Mouse (Mus musculus): ENCODE results near the gene Dmkn. TPM values are rescaled to one million over a fixed set of nuclear protein-coding genes. Genes with fewer than 3 reads are reported as not detected.
A peak's percentile ranks its signal among the peaks of the same experiment; 100 is the strongest.

Dmkn gene
- total RNA-seq, 2 experiments from 2014 or later, result 0.56 to 1.00 TPM

DNA sequence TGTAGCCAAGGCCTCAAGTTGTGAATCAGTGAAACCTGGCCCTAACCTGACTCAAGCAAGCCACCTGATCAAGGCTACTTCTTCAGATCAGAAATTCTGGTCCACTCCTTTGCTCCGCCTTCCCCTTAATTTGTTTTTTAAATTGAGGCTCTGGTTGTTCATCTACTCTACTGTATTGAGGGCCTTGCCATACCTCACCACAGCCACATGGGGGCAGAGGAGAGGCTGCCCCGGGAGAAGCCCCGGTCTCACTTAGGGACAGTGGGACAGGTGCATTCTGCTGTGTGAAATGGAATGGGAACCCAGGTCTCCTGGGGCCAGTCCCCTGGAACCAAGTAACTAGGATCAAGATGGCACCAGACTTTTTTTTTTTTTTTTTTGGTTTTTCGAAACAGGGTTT is 18.2 kb downstream of the Dmkn start:
- H3K4me3 ChIP-seq, result no peak overlapping the region
- no peak for DNase-seq (ENCODE audit: low spot score in 2 of 2)
- peak; percentile 70 for TF ChIP-seq CTCF (conservative IDR thresholded peaks at IDR 0.05)
- no peak overlapping the region for H3K27ac ChIP-seq

DNA sequence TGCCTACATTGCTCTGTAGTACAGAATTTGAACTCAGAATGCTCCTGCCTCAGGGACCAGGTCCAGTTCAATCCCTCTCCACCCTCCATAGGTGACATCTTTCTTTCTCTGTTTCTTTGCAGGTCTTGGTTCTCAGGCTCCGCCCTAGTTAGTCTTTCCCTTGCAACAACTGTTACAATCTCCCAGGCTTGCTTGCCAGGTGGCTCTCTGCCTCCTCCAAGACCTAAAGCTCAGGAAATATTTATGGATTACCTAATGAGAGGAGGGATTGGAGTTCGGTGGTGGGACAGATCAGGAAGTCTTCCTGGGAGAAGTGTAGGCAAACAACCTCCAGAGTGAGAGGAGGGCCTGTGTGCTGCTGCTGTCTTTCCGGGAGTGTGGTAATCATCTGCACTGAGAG is 19.1 kb downstream of the Dmkn start:
- DNase-seq (ENCODE audit: low spot score in 2 of 2), result no peak
- no peak for TF ChIP-seq CTCF (conservative IDR thresholded peaks at IDR 0.05)
- Histone ChIP-seq H3K27ac (no peak overlapping the region), H3K4me3 (no peak overlapping the region)

DNA sequence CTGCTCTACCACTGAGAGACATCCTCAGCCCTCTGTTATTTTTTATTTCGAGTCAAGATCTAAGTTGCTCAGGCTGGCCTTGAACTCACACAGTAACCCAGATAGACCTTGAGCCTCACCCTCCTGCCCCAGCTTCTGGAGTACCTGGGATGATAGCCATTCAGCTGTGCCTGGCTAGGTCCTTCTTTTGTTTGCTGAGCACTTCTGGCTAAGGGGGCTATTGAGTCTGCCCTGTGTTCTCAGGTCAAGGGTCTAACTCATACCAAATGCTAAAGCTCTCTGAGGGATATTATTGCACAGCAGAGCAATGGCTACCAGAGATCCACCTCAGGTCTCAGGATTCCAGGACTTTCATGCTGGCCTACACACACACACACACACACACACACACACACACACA is 21.6 kb downstream of the Dmkn start:
- TF ChIP-seq CTCF (conservative IDR thresholded peaks at IDR 0.05), result no peak
- no peak for DNase-seq (ENCODE audit: low spot score in 2 of 2)
- H3K4me3 ChIP-seq, result no peak overlapping the region
- no peak overlapping the region for H3K27ac ChIP-seq

DNA sequence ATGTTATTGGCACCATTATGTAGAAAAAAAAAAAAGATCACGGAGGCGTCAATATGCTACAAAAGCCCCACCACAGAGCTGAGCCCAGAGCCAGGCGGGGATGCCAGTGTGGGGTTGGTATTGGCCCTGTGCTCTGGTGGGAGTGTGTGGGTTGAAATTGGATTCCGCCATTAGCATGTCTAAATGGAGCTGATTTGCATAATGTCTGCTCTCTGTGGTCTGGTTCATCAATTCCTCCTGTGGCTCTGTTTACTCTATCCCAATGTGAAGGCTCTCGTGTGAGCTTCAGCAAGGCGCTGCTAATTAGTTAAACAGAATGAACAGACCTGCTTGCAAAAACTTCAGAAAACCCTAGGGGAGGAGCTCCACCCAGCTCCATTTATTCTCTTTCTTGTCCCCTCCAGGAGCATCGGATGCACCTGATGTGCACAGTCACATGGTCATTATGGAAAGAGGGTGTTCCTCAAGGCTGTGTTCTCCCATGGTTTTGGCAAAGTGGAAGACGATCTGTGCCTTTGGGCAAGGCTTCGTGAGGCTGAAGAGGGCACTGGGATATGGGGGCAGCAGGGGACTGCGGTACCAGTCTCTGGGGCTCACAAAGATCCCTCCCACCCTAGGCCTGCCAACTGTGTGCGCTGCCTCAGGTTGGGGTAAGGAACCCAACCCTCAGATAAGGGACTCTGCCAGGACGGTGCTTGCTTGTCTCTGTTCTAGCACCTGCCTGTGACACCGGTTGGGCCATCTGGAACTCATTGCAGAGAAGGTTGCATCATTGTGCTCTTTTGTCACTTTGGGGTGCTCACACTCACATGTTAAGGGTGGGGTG is 22.4 kb downstream of the Dmkn start:
- peak; percentile 55 to 77 for DNase-seq (ENCODE audit: low spot score in 2 of 2)
- Histone ChIP-seq H3K27ac (no peak overlapping the region), H3K4me3 (no peak overlapping the region)
- TF ChIP-seq CTCF (conservative IDR thresholded peaks at IDR 0.05), result no peak

DNA sequence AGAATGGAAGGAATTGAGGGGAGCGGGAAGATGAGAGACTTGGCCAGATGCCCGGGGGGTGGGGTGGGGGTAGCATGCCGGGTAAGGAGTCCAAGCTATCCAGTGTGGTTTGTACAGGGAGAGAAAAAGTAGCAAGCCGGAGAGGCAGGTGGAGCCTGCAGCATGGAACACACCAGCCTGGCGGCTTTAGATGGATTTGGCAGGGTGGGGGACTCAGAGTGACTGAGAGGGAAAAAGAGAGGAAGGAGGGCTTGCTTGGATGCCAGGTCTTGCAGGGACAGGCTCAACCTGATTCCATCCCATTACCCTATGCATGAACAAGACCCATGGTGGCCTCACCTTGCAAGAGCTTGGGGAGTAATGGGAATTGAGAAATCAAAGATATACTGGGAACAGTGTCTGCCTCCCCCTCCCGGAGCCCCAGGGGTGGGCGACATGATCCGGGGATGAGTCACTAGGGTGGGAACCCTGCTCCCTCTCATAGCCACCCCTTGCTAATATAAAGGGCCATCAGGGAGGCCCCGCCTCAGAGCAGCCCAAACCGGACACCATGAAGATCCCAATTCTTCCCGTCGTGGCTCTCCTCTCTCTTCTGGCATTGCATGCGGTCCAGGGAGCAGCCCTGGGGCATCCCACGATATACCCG is 23.9 kb downstream of the Dmkn start, which contains the start of gene Krtdap:
TSS of gene Krtdap (plus strand) at position 520 of the 646 bp plus-strand sequence.
- DNase-seq (ENCODE audit: low spot score in 2 of 2), result no peak
- Histone ChIP-seq H3K27ac (no peak within 1 kb of the TSS), H3K4me3 (no peak within 1 kb of the TSS)
- no peak for TF ChIP-seq CTCF (conservative IDR thresholded peaks at IDR 0.05)

DNA sequence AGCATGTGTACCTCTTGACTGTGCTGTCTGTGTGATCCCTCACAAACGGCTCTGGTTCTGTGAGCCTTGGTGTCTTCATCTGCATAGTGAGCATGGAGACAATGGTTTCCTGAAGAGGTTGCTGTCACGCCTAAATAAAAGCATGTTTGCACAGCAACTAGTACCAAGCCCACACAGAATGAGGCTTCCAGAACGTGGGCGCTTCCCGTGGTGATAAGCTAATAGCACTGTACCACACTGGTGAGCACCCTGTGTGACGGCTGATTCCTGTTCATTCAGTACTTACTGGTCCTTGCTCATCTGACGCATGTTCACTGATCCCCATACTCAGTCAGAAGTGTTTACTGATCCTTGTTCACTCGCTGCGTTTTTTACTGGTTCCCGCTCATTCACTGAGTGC is 26.6 kb downstream of the Dmkn start:
- no peak for TF ChIP-seq CTCF (conservative IDR thresholded peaks at IDR 0.05)
- peak; percentile 20 to 23 for DNase-seq (ENCODE audit: low spot score in 2 of 2)
- no peak overlapping the region for H3K27ac ChIP-seq
- H3K4me3 ChIP-seq, result no peak overlapping the region

DNA sequence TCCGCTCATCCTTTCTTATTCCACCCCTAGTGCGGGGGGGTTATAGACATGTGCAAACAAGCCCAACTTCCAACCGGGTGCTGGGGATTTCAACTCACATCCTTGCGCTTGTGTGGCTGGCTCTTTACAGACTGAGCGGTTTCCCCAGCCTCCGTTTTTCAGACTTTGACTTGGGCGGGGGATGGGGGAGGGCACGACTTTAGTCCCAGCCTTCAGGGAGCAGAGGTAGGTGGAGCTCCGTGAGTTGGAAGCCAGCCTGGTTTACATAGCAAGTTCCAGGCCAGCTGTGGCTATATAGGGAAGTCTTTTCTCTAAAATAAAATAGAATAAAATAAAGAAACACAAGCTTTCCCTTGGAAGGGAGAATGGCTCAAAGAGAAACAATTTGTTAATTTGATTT is 28.4 kb downstream of the Dmkn start:
- Histone ChIP-seq H3K27ac (no peak overlapping the region), H3K4me3 (no peak overlapping the region)
- no peak for TF ChIP-seq CTCF (conservative IDR thresholded peaks at IDR 0.05)
- no peak for DNase-seq (ENCODE audit: low spot score in 2 of 2)

DNA sequence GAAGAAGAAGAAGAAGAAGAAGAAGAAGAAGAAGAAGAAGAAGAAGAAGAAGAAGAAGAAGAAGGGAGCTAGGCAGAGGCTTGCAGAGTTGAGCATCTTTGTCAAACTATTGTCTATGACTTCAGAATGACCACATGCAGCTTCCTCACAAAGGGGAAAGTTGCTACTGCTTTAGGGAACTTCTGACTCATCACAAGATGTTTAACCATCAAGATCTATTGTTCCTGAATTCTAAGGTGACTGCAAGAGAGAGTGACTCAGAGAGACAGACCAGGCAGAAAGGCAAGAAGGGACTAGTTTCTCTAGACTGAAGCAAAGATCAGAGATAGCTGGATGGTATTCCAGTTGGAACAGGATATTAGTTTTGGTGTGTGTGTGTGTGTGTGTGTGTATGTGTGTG is 31.4 kb downstream of the Dmkn start:
- DNase-seq (ENCODE audit: low spot score in 2 of 2), result no peak
- Histone ChIP-seq H3K4me3 (no peak overlapping the region), H3K27ac (no peak overlapping the region)
- TF ChIP-seq CTCF (conservative IDR thresholded peaks at IDR 0.05), result no peak

DNA sequence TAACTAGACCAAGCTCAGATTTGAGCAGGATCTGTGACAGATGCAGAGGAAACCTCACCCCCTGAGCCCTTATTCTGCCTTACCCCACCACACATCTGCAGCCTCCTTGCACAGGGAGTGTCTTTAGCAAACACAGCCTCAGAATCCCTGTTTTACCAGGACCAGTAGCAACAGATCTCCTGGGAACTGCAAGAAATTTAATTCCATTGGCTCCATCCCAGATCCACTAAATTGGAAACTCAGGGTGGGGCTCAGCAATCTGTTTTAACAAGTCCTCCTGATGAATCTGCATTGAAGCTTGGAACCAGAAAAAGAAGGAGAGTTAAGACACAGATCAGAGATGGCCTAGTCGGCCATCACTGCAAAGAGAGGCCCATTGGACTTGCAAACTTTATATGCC is 33.2 kb downstream of the Dmkn start:
- Histone ChIP-seq H3K4me3 (no peak overlapping the region), H3K27ac (no peak overlapping the region)
- TF ChIP-seq CTCF (conservative IDR thresholded peaks at IDR 0.05), result no peak
- peak; percentile 28 to 51 for DNase-seq (ENCODE audit: low spot score in 2 of 2)

DNA sequence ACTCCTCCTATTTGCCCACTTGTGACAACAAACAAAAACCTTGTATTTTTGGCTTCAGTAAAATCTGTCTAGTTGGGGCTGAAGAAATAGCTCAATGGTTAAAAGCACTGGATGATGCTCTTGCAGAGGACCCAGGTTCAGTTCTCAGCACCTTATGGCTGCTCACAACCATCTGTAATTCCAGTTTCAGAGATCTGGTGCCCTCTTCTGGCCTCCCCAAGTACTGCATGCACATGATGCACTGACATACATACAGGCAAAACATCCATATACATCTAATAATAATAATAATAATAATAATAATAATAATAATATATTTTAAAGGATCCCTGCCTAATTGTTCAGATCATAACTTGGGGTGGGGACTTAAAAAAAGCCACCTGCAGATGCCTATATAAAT is 37.1 kb downstream of the Dmkn start:
- peak; percentile 35 for TF ChIP-seq CTCF (conservative IDR thresholded peaks at IDR 0.05)
- H3K4me3 ChIP-seq, result no peak overlapping the region
- H3K27ac ChIP-seq, result no peak overlapping the region
- DNase-seq (ENCODE audit: low spot score in 2 of 2), result no peak

DNA sequence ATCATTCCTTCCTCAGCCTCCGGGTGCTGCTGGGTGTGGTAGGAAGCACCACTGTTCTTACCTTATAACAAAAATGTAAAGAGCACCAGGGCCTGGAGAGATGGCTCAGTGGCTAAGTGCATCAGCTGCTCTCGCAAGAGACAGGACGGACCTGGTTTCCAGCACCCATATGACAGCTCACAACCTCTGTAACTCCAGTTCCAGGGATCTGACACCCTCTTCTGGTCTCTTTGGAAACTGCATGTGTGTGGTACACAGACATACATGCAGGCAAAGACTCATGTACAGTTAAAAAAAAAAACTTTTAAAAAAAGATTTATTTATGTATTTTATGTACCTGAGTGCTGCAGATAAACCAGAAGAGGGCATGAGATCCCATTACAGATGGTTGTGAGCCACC is 39.7 kb downstream of the Dmkn start:
- no peak for TF ChIP-seq CTCF (conservative IDR thresholded peaks at IDR 0.05)
- Histone ChIP-seq H3K27ac (no peak overlapping the region), H3K4me3 (no peak overlapping the region)
- DNase-seq (ENCODE audit: low spot score in 2 of 2), result no peak

DNA sequence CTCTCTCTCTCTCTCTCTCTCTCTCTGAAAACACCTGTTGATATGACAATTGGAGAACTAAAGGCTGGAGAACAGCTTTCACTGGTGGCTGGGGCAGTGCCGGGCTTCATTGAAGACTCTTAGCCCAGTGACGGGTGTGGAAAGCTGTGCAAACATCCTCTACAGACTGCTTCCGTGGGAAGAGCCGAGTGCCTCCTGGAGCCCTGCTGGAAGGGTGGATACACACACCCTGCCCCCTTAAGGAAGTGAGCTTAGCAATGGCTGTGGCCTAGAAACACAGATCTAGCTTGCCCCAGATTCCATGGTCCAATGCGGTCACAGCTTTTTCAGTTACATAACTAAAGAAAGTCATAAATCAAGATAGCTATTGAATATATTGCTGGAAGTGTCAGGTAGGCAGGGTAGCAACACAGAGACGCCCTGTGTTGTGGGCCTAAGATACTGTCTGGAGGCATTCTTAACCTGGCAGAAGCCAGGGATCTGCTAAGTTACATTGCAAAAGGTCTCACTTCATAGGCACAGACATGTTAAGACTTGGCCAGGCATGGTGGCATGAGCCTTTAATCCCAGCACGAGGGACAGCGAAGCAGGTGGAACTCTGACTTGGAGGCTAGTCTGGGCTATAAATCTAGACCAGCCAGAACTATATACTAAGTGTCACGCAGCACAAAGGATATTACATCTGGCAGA is 40.6 kb downstream of the Dmkn start:
- Histone ChIP-seq H3K4me3 (no peak overlapping the region), H3K27ac (no peak overlapping the region)
- DNase-seq (ENCODE audit: low spot score in 2 of 2), result no peak
- TF ChIP-seq CTCF (conservative IDR thresholded peaks at IDR 0.05), result no peak

DNA sequence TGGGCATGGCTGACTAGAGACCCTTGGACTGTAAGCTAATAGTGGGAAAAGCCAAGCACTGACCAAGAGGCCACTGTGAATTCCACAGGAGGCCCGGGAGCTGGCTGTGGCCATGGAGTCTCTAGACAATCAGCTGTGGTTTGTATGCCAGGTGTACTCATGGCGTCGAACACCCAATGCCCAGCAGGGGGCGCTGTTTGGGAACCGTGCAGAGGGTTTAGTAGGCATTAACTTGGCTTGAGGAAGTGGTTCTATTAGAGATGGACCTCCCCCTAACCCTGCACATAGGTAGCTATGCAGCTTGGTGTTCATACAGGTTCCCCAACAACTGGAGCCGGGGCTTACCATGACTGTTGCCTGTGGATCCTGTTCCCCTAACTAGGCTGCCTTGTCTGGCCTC is 42.4 kb downstream of the Dmkn start:
- no peak for DNase-seq (ENCODE audit: low spot score in 2 of 2)
- Histone ChIP-seq H3K4me3 (no peak overlapping the region), H3K27ac (no peak overlapping the region)
- TF ChIP-seq CTCF (conservative IDR thresholded peaks at IDR 0.05), result peak; percentile 67
